Mouse (Mus musculus): ENCODE measurements around the gene Lpar2. TPM values are rescaled to one million over a fixed set of nuclear protein-coding genes. Genes with fewer than 3 reads are reported as not detected.

The Lpar2 gene
- total and polyA plus RNA-seq, 3 experiments: 0.74 to 3.0 (median 1.2) TPM

DNA sequence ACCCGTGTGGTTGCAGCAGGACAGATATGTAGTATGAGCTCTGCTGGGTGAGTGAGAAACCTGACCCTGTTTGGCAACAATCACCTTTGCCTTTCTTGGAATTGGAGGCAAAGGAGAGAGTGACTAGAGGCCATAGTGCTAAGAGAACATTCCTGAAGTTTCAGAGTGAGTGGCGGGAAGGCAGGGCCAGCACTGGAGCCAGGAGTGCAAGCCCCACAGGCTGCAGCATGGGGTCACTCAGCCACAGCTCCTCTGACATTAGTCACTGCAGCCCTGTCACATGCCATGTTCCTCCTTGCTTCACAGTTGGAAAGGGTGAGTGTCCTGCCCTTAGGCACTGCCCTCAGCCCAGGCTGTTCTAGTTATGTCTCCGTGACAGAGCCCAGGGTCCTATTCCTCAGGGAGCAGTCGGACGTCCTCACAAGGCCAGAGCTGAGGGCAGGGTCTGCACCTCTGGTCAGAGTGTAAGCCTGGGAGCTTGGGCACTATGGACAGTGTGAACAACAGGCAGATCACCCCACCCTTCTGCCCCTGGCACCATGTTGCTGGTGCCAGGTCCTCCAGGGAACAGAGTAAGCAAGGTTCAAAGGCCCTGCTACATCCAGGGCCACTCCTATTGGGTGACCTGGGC lies 45.6 kb downstream of the Lpar2 start:
- dilution Hi-C loops (cut with MboI; ENCODE audit: extremely low pct_ligation_motif_present, extremely low pct_unique_long_range_greater_than_20kb, low sequenced_read_pairs): no loop called here
- no peak overlapping the region for H3K4me2 ChIP-seq (ENCODE audit: insufficient read depth, low read depth, poor library complexity, severe bottlenecking)
- no peak for TF ChIP-seq ZKSCAN1 (IDR thresholded peaks at IDR 0.05; ENCODE audit: borderline replicate concordance, low read depth, low read length)
- TF ChIP-seq ELF1 (IDR thresholded peaks at IDR 0.05; ENCODE audit: low read depth, low read length): no peak
- TF ChIP-seq E2F4 (IDR thresholded peaks at IDR 0.05; ENCODE audit: insufficient replicate concordance, low read depth, low read length): no peak
- no peak for TF ChIP-seq NELFE (IDR thresholded peaks at IDR 0.05; ENCODE audit: low read depth, low read length)
- no peak for TF ChIP-seq USF1 (IDR thresholded peaks at IDR 0.05; ENCODE audit: low read depth, low read length)
- no peak for TF ChIP-seq MYC (IDR thresholded peaks at IDR 0.05; ENCODE audit: low read depth, low read length)
- no peak for TF ChIP-seq CHD2 (IDR thresholded peaks at IDR 0.05; ENCODE audit: low read length)
- TF ChIP-seq SMC3 (IDR thresholded peaks at IDR 0.05; ENCODE audit: low read depth, low read length): no peak
- no peak for TF ChIP-seq ZNF384 (IDR thresholded peaks at IDR 0.05; ENCODE audit: low read depth, low read length)
- TF ChIP-seq SIN3A (IDR thresholded peaks at IDR 0.05; ENCODE audit: low read length): no peak
- no peak for TF ChIP-seq EP300 (IDR thresholded peaks at IDR 0.05; ENCODE audit: low read length)
- no peak overlapping the region for H3K27ac ChIP-seq (ENCODE audit: insufficient read depth, low read depth)
- no peaks in the 10 kb centered on the region for H3K27me3 ChIP-seq (replicated peaks)
- H3K9ac ChIP-seq (ENCODE audit: insufficient read depth, low read depth): no peak overlapping the region
- H3K4me3 ChIP-seq (replicated peaks in 1 of 3; ENCODE audit: low read depth in 2 of 3, low read length in 2 of 3, poor library complexity in 1 of 3): no peak overlapping the region
- H3K36me3 ChIP-seq (replicated peaks in 1 of 2; ENCODE audit: control insufficient read depth in 1 of 2, insufficient read depth in 1 of 2, low read length in 1 of 2): peaks cover 0 to 9% of the 10 kb centered on the region in 2 experiments
- in situ Hi-C loops (cut with MboI; ENCODE audit: low pct_ligation_motif_present, low pct_unique_long_range_greater_than_20kb, low sequenced_read_pairs): no loop called here
- H3K79me2 ChIP-seq (replicated peaks; ENCODE audit: control insufficient read depth, extremely low read depth, insufficient read depth, poor library complexity, severe bottlenecking): no peaks in the 10 kb centered on the region
- DNase-seq (ENCODE audit: extremely low read depth): no peak
- H3K4me1 ChIP-seq (ENCODE audit: control insufficient read depth in 1 of 2, insufficient read depth in 2 of 2): no peaks in the 10 kb centered on the region
- no peaks in the 10 kb centered on the region for H3K9me3 ChIP-seq (replicated peaks; ENCODE audit: low read length)

DNA sequence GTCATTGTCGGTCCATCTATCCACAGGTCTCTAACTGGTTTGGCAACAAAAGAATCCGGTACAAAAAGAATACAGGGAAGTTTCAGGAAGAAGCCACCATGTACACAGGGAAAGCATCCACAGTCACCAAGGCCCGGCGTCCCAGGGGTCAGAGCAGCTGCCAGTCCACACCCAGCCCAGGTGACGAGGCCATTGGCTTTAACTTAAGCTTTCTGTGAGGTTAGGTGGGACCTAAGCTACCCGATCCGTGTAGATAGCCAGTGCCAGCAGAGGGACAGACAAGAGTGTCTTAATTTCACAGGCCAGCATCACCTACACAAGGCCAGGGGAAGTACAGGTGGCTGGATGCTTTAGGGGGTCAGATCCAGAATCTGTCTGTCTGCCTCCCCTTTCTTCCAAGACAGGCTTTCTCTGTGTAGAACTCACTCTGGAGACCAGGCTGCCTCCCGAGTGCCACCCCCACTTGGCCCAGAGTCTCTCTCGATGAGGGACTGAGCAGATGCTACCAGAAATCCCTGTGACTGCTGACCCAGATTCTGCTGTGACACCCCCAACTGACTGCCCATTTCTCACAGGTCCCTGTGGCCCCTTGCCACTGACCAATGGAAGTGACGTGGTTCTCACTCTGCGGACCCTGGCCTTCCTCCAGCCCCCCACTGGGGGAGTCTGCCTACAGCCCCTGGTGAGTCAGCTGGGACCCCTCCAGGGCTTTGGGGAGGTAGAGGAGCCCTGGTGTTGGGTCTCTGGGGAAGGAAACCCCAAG lies 48.0 kb downstream of the Lpar2 start:
- Histone ChIP-seq H3K9ac (ENCODE audit: insufficient read depth, low read depth) (no peak overlapping the region), H3K9me3 (replicated peaks; ENCODE audit: low read length) (no peaks in the 10 kb centered on the region), H3K79me2 (replicated peaks; ENCODE audit: control insufficient read depth, extremely low read depth, insufficient read depth, poor library complexity, severe bottlenecking) (no peaks in the 10 kb centered on the region), H3K4me2 (ENCODE audit: insufficient read depth, low read depth, poor library complexity, severe bottlenecking) (no peak overlapping the region), H3K4me3 (replicated peaks in 1 of 3; ENCODE audit: low read depth in 2 of 3, low read length in 2 of 3, poor library complexity in 1 of 3) (no peak overlapping the region), H3K27ac (ENCODE audit: insufficient read depth, low read depth) (no peak overlapping the region), H3K27me3 (replicated peaks) (no peaks in the 10 kb centered on the region), H3K36me3 (replicated peaks in 1 of 2; ENCODE audit: control insufficient read depth in 1 of 2, insufficient read depth in 1 of 2, low read length in 1 of 2) (no peaks in the 10 kb centered on the region), H3K4me1 (ENCODE audit: control insufficient read depth in 1 of 2, insufficient read depth in 2 of 2) (no peaks in the 10 kb centered on the region)
- no peak for DNase-seq (ENCODE audit: extremely low read depth)
- no peak for TF ChIP-seq EP300 (IDR thresholded peaks at IDR 0.05; ENCODE audit: low read length)
- TF ChIP-seq USF1 (IDR thresholded peaks at IDR 0.05; ENCODE audit: low read depth, low read length): no peak
- in situ Hi-C loops (cut with MboI; ENCODE audit: low pct_ligation_motif_present, low pct_unique_long_range_greater_than_20kb, low sequenced_read_pairs) (no loop called here), dilution Hi-C loops (cut with MboI; ENCODE audit: extremely low pct_ligation_motif_present, extremely low pct_unique_long_range_greater_than_20kb, low sequenced_read_pairs) (no loop called here)

DNA sequence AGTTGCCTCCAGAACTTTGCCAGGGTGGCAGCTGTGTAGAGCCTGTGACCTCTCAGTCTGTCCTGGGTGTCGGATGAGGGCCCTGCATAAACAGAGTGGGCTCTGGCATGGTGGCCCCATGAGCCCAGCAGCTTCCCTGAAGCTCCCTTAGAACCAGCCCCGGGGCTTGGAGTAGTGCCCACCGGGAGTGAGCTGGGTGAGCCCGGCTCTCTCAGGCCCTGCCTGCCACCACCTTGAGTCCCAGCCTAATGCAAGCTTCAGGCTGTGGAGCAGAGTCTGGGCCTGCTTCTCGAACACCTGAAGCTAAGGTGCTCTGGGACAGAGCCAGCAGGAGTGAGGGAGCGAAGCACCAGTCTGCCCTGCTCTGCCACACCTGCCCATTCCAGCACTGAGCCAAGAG lies 48.7 kb downstream of the Lpar2 start:
- in situ Hi-C loops (cut with MboI; ENCODE audit: low pct_ligation_motif_present, low pct_unique_long_range_greater_than_20kb, low sequenced_read_pairs): no loop called here
- H3K9me3 ChIP-seq (replicated peaks; ENCODE audit: low read length): no peaks in the 10 kb centered on the region
- DNase-seq (ENCODE audit: extremely low read depth): no peak
- no peaks in the 10 kb centered on the region for H3K4me1 ChIP-seq (ENCODE audit: control insufficient read depth in 1 of 2, insufficient read depth in 2 of 2)
- H3K36me3 ChIP-seq (replicated peaks in 1 of 2; ENCODE audit: control insufficient read depth in 1 of 2, insufficient read depth in 1 of 2, low read length in 1 of 2): no peaks in the 10 kb centered on the region
- dilution Hi-C loops (cut with MboI; ENCODE audit: extremely low pct_ligation_motif_present, extremely low pct_unique_long_range_greater_than_20kb, low sequenced_read_pairs): no loop called here
- no peak overlapping the region for H3K4me2 ChIP-seq (ENCODE audit: insufficient read depth, low read depth, poor library complexity, severe bottlenecking)
- no peak overlapping the region for H3K4me3 ChIP-seq (replicated peaks in 1 of 3; ENCODE audit: low read depth in 2 of 3, low read length in 2 of 3, poor library complexity in 1 of 3)
- no peaks in the 10 kb centered on the region for H3K79me2 ChIP-seq (replicated peaks; ENCODE audit: control insufficient read depth, extremely low read depth, insufficient read depth, poor library complexity, severe bottlenecking)
- no peak overlapping the region for H3K27ac ChIP-seq (ENCODE audit: insufficient read depth, low read depth)
- no peaks in the 10 kb centered on the region for H3K27me3 ChIP-seq (replicated peaks)
- H3K9ac ChIP-seq (ENCODE audit: insufficient read depth, low read depth): no peak overlapping the region
- no peak for TF ChIP-seq USF2 (conservative IDR thresholded peaks at IDR 0.05; ENCODE audit: low read depth, low read length)
- no peak for TF ChIP-seq ELF1 (IDR thresholded peaks at IDR 0.05; ENCODE audit: low read depth, low read length)
- no peak for TF ChIP-seq PAX5 (IDR thresholded peaks at IDR 0.05; ENCODE audit: low read length)
- TF ChIP-seq ZMIZ1 (IDR thresholded peaks at IDR 0.05; ENCODE audit: low read depth, low read length): no peak
- TF ChIP-seq BHLHE40 (IDR thresholded peaks at IDR 0.05; ENCODE audit: low read depth, low read length): no peak
- TF ChIP-seq CHD1 (IDR thresholded peaks at IDR 0.05; ENCODE audit: low read depth, low read length): no peak
- TF ChIP-seq E2F4 (IDR thresholded peaks at IDR 0.05; ENCODE audit: insufficient replicate concordance, low read depth, low read length): no peak
- no peak for TF ChIP-seq MEF2A (IDR thresholded peaks at IDR 0.05; ENCODE audit: borderline replicate concordance, low read depth, low read length)
- no peak for TF ChIP-seq CHD2 (IDR thresholded peaks at IDR 0.05; ENCODE audit: low read length)
- no peak for TF ChIP-seq POLR2AphosphoS2 (IDR thresholded peaks at IDR 0.05; ENCODE audit: low read depth, low read length)
- no peak for TF ChIP-seq ZKSCAN1 (IDR thresholded peaks at IDR 0.05; ENCODE audit: borderline replicate concordance, low read depth, low read length)
- no peak for TF ChIP-seq NELFE (IDR thresholded peaks at IDR 0.05; ENCODE audit: low read depth, low read length)
- TF ChIP-seq TCF12 (IDR thresholded peaks at IDR 0.05; ENCODE audit: low read depth, low read length): no peak
- no peak for TF ChIP-seq ETS1 (conservative IDR thresholded peaks at IDR 0.05; ENCODE audit: low read depth, low read length)
- TF ChIP-seq SIN3A (IDR thresholded peaks at IDR 0.05; ENCODE audit: low read length): no peak
- no peak for TF ChIP-seq TBP (conservative IDR thresholded peaks at IDR 0.05; ENCODE audit: low read depth, low read length)
- TF ChIP-seq SMC3 (IDR thresholded peaks at IDR 0.05; ENCODE audit: low read depth, low read length): no peak
- no peak for TF ChIP-seq GABPA (IDR thresholded peaks at IDR 0.05; ENCODE audit: insufficient replicate concordance, low read depth, low read length)
